Mouse (Mus musculus): Measurements from ENCODE around the gene Plekhh2.

The Plekhh2 gene

DNA sequence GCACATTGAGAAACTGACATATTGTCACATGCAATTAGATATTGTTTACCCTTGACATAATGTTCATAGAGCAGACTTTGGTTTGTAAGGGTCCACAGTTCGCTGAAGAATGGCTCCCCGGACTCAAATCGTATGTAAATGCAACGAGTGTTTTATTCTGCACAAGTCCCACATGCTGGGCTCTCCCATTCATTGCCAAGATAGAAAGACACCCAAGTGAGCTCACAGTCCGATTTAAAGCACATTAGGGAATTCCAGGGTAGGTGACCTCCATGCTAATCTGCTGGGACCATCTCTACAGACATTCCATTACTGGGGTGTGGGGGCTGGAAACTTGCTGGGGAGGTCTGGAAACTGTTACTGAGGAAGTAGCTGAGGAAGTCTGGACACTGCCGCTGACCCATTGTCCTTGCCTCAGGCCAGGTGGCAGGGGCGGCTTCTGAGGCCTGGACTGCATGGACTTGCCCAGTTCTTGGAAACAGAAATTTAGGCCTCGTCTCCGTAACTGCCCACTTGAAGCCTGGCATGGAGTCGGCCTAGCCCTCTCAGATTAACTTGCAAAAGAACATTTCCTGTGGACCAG is 128.2 kb downstream of the Plekhh2 start:
- no peak for DNase-seq (ENCODE audit: extremely low spot score, low spot score)

DNA sequence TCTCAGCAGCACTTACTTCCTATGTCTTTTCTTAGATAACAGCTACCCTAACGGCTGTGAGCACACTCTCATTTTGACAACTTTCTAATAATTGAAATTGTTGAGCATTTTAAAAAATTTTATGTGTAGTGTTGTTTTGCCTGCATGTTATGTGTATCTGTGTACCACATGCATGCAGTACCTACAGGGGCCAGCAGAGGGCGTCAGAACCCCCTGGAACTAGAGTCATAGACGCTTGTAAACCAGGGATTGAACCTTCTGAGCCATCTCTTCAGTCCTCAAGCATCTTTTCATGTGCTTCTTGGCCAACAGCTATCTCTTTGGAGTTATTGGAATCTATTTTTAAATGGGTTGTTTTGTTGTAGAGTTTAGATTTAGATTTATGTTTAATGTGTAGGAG is 130.2 kb downstream of the Plekhh2 start:
- peak; percentile 60 for DNase-seq (ENCODE audit: extremely low spot score, low spot score)

DNA sequence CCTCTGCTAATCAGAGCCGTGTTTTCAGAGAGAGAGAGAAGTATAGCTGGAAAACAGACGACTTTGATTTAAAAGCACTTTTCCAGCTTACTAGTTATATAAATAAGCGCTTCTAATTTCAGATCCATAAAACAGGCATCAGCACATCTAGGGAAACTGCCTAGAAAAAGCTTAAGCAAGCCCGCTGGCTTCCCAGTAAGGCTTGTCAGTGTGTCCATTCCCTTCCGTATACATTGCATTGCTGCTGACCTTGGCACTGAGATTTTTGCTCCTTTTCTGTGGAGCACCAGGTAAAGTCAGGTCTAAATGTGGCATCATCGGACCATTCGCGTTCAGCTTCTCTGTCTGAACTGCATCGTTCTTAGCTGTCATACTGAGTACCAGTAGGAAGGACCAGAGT is 130.6 kb downstream of the Plekhh2 start:
- DNase-seq (ENCODE audit: extremely low spot score, low spot score): no peak

DNA sequence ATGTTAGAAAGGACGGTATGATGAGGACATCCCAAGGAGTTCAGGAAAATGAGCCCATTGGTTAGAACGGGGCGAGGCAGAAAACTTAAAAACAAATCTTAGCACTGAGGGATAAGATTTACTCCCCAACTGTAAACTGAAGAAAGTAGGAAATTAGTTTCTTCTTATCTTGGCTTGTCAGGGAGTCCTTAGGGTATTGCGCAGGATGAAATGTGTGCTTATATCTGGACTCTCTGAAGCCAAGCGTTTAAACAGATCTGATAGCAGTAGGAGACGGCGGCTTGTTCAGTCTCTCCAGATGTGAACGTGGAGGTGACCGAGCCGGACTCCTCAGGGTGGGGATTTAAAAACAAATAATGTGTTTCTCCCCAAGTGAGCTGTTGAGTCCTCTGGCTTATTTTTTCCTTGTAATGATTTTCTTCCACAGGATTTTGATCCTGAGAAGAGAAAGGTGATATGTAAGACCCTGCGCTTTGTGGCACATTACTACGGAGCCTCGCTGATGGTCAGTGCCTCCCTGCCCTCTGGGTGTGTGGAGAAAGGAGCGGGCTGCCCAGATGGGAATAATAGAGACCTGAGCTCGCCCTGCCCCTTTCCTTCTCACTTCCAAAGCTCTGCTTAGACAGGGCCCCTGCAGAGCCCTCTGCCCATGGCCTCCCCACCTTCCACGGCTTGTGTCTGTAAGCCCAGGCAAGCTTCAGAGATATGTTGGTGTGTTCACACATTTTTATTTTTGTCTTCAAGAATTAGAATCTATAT is 132.8 kb downstream of the Plekhh2 start:
- no peak for DNase-seq (ENCODE audit: extremely low spot score, low spot score)

DNA sequence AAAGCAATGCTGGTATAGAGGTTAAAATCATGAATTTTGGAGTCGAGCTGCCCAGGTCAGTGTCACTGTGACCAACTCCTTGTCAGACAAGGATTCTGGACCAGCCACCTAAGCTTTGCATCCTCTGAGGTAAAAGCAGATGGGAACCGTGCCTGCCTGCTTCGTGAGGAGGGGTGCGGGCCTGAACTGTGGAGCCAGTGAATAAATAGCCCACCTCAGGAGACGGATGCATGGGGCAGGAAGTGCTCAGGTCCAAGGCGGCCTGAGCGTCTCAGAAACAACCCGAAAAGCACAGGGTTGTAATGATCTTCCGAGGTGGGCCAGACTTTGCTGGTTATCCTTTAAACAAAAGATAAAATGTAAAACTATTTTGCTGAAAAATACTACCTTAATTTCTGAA is 133.4 kb downstream of the Plekhh2 start:
- DNase-seq (ENCODE audit: extremely low spot score, low spot score): no peak

DNA sequence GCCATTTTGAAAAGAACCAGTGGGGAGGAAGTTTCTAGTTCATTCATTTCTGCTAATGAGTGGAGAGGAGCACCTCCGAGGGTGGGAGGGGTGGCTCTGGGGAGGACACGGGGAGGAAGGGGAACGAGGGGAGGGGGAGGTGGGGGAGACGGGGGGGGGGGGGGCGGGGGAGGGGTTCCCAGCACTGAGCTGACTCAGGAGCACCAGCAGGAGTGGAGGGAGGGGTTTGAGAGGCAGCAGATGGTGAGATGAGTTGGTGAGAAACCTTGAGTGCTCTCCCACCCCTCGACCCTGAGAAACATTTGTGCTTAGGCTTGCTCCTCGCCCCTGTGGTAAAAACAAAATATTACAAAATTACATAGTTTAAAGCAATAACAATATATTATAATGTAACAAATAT is 134.2 kb downstream of the Plekhh2 start:
- DNase-seq (ENCODE audit: extremely low spot score, low spot score): no peak

DNA sequence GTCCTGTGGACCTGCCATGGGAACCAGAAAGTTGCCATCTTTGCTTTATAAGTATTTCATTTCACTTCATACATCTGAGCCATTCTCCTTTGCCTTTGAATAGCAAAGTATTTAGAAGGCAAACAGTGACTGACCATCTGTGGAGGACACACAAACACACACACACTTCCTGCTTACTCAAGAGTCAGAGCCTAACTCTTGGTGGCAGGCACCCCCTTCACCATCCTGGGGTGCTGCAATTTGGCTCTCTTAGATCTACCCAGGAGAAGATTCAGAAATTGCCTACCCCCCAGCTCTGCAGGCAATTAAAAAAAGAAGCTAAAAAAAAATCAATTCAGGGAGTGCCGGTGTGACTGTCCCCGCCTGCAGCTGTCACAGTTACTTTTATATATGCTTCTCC is 134.8 kb downstream of the Plekhh2 start:
- DNase-seq (ENCODE audit: extremely low spot score, low spot score): no peak

DNA sequence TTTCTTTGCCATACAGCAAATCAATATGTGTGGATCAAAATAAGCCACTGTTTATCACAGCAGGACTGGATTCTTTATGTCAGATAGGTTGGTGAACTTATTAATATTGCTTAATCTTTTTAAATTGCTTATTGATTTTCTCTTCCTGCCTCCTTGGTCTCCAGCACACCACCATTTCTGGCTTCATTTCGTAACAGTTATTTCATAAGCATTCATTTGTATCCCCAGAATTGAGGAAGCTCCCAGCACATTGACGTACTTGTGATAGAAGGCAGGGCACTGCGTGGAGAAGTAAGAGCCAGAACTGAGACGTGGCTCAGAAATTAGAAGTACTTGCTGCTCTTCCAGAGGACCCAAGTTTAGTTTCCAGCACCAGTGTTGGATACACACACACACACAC is 135.9 kb downstream of the Plekhh2 start:
- no peak for DNase-seq (ENCODE audit: extremely low spot score, low spot score)

DNA sequence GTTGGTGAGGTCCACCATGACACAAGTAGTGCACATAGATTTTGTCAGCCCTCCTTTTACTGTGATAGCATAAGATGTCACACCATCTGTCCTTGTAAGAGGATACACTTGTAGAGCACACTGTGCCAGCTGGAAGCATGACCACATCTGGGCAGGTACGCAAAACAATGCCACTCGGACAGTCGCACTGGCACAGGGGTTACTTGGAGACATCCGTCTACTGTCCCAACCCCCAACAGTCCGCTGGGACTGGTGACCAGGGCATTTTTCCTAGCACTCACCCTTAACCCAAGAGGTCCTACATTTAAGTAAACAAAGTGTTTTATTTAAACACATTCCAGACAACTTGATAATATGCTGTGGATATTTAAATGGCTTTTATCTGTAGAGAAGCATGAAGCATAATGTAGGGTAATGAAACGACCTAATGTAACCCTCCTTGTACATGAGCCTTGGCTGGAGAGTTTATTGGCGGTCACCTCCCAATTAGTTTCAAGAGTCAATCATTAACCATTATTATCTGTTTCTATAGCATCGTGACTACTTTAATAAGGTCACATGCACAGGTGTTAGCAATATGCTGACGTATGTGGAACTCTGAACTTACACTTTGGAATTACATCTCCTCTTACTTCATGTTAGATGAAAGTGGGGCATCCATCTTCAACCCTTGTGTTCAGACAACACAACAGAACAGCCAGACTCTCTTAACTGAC is 138.8 kb downstream of the Plekhh2 start:
- DNase-seq (ENCODE audit: extremely low spot score, low spot score): no peak

DNA sequence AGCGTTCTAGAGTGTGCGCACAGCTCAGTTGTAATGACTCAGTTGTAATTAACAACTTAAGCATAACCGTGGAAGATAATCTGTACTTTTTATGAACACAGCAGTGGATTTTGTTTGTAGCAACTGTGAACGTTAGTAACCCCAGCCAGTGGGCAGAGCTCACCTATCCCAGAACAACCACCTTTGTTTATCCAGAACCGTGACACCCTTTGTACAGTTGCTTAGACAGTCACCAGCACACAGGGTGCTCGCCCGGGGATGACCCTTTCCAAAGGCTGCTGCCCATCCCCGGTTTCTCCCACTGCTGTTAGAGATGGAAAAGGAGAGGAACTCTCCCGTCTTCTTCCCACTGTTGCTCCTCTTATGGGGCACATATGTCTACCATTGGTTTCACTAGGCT is 141.8 kb downstream of the Plekhh2 start:
- no peak for DNase-seq (ENCODE audit: extremely low spot score, low spot score)

DNA sequence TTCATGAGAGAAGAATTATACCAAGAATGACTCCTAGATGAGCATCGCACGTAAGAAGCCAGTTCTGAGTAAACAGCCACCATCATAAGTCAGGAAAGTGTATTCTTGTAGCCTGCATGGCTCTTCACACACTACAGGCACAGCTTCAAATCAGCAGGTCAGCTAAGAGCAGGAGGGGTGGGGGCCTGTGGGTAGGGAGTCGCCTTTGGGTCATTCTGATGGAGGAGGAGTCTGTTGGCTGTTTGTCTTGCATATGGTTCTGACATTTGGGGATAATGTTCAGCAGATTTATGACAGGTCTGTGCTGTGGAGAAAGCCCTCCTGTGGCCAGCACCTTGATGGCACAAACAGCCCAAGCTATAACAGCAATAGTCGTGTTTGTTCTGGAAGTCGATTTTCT is 144.5 kb downstream of the Plekhh2 start:
- no peak for DNase-seq (ENCODE audit: extremely low spot score, low spot score)

DNA sequence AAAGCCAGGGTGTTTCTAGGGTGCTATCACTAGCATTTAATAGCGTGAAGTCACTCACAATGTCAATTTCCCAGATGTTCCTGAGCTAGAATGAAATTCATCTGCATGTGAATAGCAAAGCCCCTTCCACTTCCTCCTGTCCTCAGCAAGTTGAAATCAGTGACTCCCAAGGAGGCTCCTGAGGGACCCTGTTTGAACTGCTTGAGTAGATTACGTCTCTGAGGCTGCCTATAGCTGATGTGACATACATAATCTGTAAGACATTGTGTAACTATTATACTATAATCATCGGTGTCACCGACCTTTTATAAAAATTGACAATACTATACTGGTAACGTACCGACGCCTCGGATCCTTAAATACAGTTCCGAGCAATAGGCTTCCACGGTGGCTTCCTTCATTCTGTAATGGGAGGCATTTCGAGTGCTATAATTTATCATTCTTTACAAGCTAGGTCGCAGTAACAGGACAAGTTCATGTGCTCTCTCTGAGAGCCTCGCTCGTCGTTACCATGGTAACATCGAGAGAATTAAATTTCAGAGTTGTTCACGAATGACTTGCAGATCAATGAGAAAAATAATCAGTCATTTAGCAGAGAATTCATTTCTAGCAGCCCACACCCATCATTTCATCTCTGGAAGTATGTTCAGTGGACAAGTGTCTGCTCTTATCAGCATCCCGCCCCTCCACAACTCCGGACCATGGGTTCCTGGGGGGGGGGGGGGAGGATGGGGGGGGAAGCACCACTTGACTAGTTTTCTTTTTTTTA is 145.1 kb downstream of the Plekhh2 start:
- DNase-seq (ENCODE audit: extremely low spot score, low spot score): no peak

DNA sequence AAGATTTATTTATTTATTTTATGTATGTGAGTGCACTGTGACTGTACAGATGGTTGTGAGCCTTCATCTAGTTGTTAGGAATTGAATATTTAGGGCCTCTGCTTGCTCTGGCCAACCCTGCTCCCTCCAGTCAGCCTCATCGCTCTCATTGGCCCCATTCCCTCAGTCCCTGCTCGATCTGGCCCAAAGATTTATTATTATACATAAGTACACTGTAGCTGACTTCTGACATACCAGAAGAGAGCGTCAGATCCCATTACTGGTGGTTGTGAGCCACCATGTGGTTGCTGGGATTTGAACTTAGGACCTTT is 145.7 kb downstream of the Plekhh2 start:
- no peak for DNase-seq (ENCODE audit: extremely low spot score, low spot score)

DNA sequence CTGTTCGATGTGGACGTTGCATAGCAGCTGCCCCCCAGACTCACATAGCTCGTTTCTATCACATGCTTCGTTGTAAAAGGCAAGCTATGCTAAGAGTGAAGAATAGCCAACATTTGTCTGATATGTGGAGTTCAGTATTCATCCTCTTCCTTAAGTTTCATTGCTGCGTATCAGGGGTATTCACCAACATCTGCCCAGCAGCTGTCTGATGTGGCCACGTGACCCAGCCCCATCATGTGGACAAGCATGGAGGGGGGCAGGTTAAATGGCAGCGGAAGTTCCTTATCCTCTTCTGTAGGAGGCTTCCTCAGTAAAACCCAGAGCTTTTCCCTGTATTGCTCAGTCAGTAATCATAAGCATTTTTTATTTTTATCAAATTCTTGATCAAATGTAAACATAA is 146.1 kb downstream of the Plekhh2 start:
- peak; percentile 57 for DNase-seq (ENCODE audit: extremely low spot score, low spot score)

DNA sequence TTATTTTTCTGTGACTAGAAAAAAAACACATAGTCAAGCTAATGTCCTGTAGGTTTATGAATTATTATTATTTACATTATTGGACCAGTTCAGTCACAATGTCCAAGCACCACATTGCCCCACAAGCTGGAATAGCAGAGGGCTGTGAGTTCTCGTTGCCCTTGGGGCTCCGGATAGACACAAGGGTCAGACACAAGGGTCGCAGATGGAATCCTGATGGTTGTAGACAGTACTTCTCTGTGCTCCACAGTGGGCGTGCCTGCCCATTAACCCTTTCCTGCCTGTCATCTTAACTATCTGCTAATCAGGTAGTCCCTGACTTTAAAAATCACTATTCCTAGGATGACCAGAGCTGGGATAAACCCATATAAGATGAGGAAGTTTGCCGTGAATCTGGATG is 146.5 kb downstream of the Plekhh2 start:
- peak; percentile 54 for DNase-seq (ENCODE audit: extremely low spot score, low spot score)

DNA sequence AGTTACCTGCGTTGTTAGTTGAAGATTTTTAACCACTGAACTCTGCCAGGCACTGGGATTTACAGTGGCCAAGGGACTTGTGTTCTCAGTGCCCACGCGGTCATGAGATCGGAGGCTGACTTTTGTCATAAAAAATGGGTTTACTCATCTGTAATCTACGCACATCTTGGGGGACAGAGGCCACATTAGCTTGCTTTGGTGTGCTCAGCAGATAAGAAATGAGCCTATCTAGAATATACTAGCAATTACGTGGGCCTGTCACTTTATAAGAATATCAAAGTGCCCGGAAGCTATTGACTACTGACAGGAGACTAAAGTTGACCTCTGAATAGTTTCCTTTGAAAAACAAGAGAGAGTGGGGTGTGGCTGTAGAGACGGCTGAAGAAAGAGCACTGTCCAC is 147.3 kb downstream of the Plekhh2 start:
- no peak for DNase-seq (ENCODE audit: extremely low spot score, low spot score)

DNA sequence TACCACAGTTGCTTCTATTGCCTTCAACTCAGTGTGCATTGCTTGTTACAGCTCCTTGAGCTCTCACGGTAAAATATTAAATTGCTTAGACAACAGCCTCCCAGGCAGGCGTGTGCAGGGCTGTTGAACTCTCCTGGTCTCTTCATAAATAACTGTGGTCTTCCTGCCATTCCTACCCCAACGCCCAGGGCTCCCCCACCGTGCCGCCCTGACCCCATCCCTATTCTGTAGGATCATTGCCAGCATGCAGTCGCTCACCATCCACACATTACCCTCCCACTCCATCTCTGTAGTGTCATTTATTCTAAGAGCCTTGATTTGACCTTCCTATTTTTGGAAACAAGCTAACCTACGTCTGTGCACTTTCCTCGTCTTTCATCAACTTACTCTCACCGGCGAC is 153.4 kb downstream of the Plekhh2 start:
- DNase-seq (ENCODE audit: extremely low spot score, low spot score): no peak

DNA sequence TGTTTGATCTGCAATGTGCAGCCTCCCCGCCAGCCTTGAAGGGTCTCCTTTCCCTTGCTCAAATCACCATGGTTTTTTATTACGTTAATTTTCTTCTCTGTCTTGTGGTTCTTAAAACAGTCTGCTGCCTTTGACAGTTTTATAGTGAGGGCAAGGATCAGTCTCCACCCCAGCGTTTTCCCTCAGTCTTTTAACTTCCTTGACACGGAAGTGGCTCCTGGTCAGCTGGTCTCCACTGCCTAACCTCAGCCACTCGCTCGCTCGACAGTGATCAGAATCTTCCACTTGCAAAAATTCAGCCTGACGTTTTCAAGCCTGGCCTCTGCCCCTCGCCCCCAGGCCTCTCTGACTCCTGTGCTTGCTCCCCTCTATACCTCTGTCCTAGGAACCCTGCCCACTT is 154.0 kb downstream of the Plekhh2 start:
- no peak for DNase-seq (ENCODE audit: extremely low spot score, low spot score)

DNA sequence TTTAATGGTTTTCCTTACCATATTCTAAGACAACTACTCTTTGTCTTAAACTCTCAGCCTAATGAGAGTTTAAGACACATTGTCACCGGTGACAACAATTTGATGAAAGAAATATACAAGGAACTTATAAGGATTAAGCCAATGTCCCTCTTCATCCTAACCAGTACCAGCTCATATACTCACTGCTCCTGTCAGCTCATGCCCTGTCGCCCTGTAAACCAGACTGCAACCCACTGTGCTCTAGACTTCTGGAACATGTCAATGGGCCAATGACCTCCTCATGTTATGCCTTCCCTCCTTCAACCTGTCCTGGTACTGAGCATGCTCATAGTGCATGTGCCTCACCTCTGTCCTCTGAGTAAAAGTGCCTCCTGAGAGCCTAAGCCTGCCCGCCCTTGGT is 156.2 kb downstream of the Plekhh2 start:
- DNase-seq (ENCODE audit: extremely low spot score, low spot score): no peak

Measured in neural tube, embryonic 10.5 days (tissue).